32 mouse cellular contexts compared by ENCODE assay signal in genomic region chr7:67586479-67586878, GRCm38 (mm10).
"Had no signal": no experiment of that assay in that cellular context is flagged by ENCODE, and none has a peak within 500 bp of the region (broad histone marks: within the 10 kb centered on the region; RNA-seq: fewer than 3 reads in every experiment).

No protein-coding gene starts in this region.

- H3K27ac ChIP-seq: heart, embryonic 10.5 days; heart, embryonic 13.5 days; heart, embryonic 15.5 days; hindbrain, embryonic 10.5 days; hindbrain, embryonic 12.5 days; hindbrain, embryonic 13.5 days; hindbrain, embryonic 14.5 days; hindbrain, embryonic 15.5 days; hindbrain, postnatal 0 days; intestine, embryonic 15.5 days; kidney, embryonic 15.5 days; kidney, postnatal 0 days; layer of hippocampus, adult 2 months; left cerebral cortex, adult 2 months had no signal

- H3K4me3 ChIP-seq: heart, embryonic 10.5 days; heart, embryonic 12.5 days; heart, embryonic 13.5 days; heart, embryonic 15.5 days; hindbrain, embryonic 10.5 days; hindbrain, embryonic 12.5 days; hindbrain, embryonic 13.5 days; hindbrain, embryonic 15.5 days; intestine, embryonic 15.5 days; kidney, embryonic 15.5 days; layer of hippocampus, adult 2 months; left cerebral cortex, adult 2 months had no signal

- DNase-seq: heart, postnatal 10 days; heart, postnatal 14 days; heart, postnatal 36 days; heart, postnatal 4 days; kidney, adult 11 months; kidney, adult 18-20 months; kidney, adult 2 months; kidney, adult 8-10 months; kidney, adult 9 months; kidney, postnatal 10 days; kidney, postnatal 14 days; kidney, postnatal 25 days; kidney, postnatal 36 days; kidney, postnatal 4 days; layer of hippocampus, adult 9-11 months; layer of hippocampus, postnatal 36 days had no signal

- H3K36me3 ChIP-seq: heart, embryonic 10.5 days; heart, embryonic 12.5 days; heart, embryonic 13.5 days; heart, embryonic 15.5 days; hindbrain, embryonic 10.5 days; hindbrain, embryonic 12.5 days; hindbrain, embryonic 13.5 days; hindbrain, embryonic 15.5 days; intestine, embryonic 15.5 days; kidney, embryonic 15.5 days had no signal

- H3K4me1 ChIP-seq: hindbrain, embryonic 12.5 days; hindbrain, embryonic 15.5 days; intestine, embryonic 15.5 days; kidney, embryonic 15.5 days had no signal

- H3K9ac ChIP-seq: heart, embryonic 12.5 days; heart, embryonic 13.5 days; heart, embryonic 15.5 days; hindbrain, embryonic 12.5 days; hindbrain, embryonic 13.5 days; hindbrain, embryonic 14.5 days; hindbrain, embryonic 15.5 days; intestine, embryonic 15.5 days; kidney, embryonic 15.5 days had no signal

- H3K4me2 ChIP-seq: heart, embryonic 11.5 days; heart, embryonic 12.5 days; heart, embryonic 13.5 days; heart, embryonic 15.5 days; hindbrain, embryonic 12.5 days; hindbrain, embryonic 13.5 days; hindbrain, embryonic 14.5 days; hindbrain, embryonic 15.5 days; intestine, embryonic 15.5 days; kidney, embryonic 15.5 days had no signal

- H3K27me3 ChIP-seq: heart, embryonic 12.5 days; heart, embryonic 13.5 days; heart, embryonic 15.5 days; hindbrain, embryonic 12.5 days; hindbrain, embryonic 13.5 days; hindbrain, embryonic 15.5 days; intestine, embryonic 15.5 days; kidney, embryonic 15.5 days had no signal

- H3K9me3 ChIP-seq: heart, embryonic 10.5 days; heart, embryonic 12.5 days; heart, embryonic 13.5 days; heart, embryonic 15.5 days; hindbrain, embryonic 10.5 days; hindbrain, embryonic 12.5 days; hindbrain, embryonic 13.5 days; hindbrain, embryonic 15.5 days; intestine, embryonic 15.5 days; kidney, embryonic 15.5 days had no signal
